Mouse (Mus musculus): ENCODE data around the gene Fcnb. TPM values are rescaled to one million over a fixed set of nuclear protein-coding genes. Genes with fewer than 3 reads are reported as not detected.

The Fcnb gene
- polyA plus RNA-seq, 1 experiment from 2014 or later = 4.1 TPM

DNA sequence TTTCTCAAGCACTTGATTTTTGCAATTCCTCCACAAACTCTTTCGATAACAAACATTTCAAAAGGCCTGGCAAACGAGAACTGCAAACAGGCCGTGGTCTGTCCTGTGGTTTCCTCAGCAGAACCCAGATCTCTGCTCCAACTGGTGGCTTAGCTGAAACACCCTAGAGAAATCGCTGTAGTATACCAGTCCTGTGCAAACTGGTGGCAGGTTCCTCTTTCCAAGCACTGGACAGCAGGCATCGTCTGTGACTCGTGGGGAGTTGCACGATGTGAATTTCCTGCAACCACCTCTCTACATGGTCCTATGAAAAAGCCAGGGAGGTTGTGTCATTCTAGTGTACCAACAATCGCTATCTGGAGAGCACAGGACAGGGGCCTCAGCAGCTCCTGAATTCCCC lies 7.4 kb upstream of the Fcnb start:
- ATAC-seq (replicated peaks; ENCODE audit: low FRiP score) = no peak

DNA sequence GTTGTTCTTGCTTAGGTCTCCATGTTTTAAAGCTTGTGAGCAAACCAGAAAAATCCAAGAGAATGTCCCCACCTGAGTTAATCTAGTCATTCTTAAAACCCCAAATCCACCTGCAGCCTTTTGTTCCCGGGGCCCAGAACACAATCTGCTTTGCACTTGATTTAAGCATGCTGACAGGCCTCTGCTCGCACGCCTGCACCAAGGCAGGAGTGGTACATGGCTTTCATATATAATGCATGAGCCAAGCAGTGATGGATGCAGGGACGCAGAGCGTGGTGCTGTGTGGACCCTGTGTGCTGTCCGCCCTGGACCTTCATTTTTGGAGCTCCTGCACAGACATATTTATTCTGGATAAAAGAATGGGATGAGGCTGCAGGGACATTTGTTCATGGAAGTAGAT lies 6.4 kb upstream of the Fcnb start:
- ATAC-seq (replicated peaks; ENCODE audit: low FRiP score) = no peak
- no peak overlapping the region for H3K4me2 ChIP-seq
- no peaks in the 10 kb centered on the region for H3K27me3 ChIP-seq (replicated peaks; ENCODE audit: control insufficient read depth, insufficient read depth, low read length)
- no peak overlapping the region for H3K4me3 ChIP-seq (ENCODE audit: low read depth, low read length)
- no peak overlapping the region for H3K9ac ChIP-seq (ENCODE audit: low read depth, low read length)
- WGBS = 82% methylated on average over 6 of the region's 6 CpGs
- H3K36me3 ChIP-seq (ENCODE audit: control insufficient read depth, insufficient read depth, low read length) = no peaks in the 10 kb centered on the region
- no peak overlapping the region for H3K27ac ChIP-seq (ENCODE audit: low read depth, low read length)
- DNase-seq (ENCODE audit: low spot score) = no peak
- 0 out of 2 replicates have a peak, but pooled peaks cover 2% of the 10 kb centered on the region for H3K4me1 ChIP-seq (replicated peaks; ENCODE audit: control insufficient read depth, insufficient read depth, low read length)
- no peaks in the 10 kb centered on the region for H3K9me3 ChIP-seq (ENCODE audit: control insufficient read depth, low read length)

More for the DNA sequence above, 7.4 kb upstream of the Fcnb start:
- 52% methylated on average over 8 of the region's 8 CpGs for WGBS
- Histone ChIP-seq H3K4me3 (ENCODE audit: low read depth, low read length) (no peak overlapping the region), H3K9ac (ENCODE audit: low read depth, low read length) (no peak overlapping the region), H3K27ac (ENCODE audit: low read depth, low read length) (no peak overlapping the region), H3K36me3 (ENCODE audit: control insufficient read depth, insufficient read depth, low read length) (no peaks in the 10 kb centered on the region), H3K9me3 (ENCODE audit: control insufficient read depth, low read length) (no peaks in the 10 kb centered on the region), H3K27me3 (replicated peaks; ENCODE audit: control insufficient read depth, insufficient read depth, low read length) (no peaks in the 10 kb centered on the region), H3K4me1 (replicated peaks; ENCODE audit: control insufficient read depth, insufficient read depth, low read length) (peaks cover 11% of the 10 kb centered on the region), H3K4me2 (no peak overlapping the region)
- no peak for DNase-seq (ENCODE audit: low spot score)

- H3K27me3 ChIP-seq (replicated peaks; ENCODE audit: control insufficient read depth, insufficient read depth, low read length) = no peaks in the 10 kb centered on the region
- no peaks in the 10 kb centered on the region for H3K36me3 ChIP-seq (ENCODE audit: control insufficient read depth, insufficient read depth, low read length)
- 63% methylated on average over 7 of the region's 7 CpGs for WGBS
- no peak overlapping the region for H3K4me2 ChIP-seq
- H3K4me1 ChIP-seq (replicated peaks; ENCODE audit: control insufficient read depth, insufficient read depth, low read length) = peaks cover 2% of the 10 kb centered on the region; the same call in 1 of the 2 replicates
- no peak overlapping the region for H3K9ac ChIP-seq (ENCODE audit: low read depth, low read length)
- H3K9me3 ChIP-seq (ENCODE audit: control insufficient read depth, low read length) = no peaks in the 10 kb centered on the region
- no peak overlapping the region for H3K4me3 ChIP-seq (ENCODE audit: low read depth, low read length)
- H3K27ac ChIP-seq (ENCODE audit: low read depth, low read length) = no peak overlapping the region
- DNase-seq (ENCODE audit: low spot score) = no peak
- no peak for ATAC-seq (replicated peaks; ENCODE audit: low FRiP score)
Measured at GRCm38 (mm10) chr2:28090299-28091008, 5.8 kb upstream of the Fcnb start.

- Histone ChIP-seq H3K9ac (ENCODE audit: low read depth, low read length) (no peak overlapping the region), H3K27ac (ENCODE audit: low read depth, low read length) (no peak overlapping the region), H3K36me3 (ENCODE audit: control insufficient read depth, insufficient read depth, low read length) (no peaks in the 10 kb centered on the region), H3K4me1 (replicated peaks; ENCODE audit: control insufficient read depth, insufficient read depth, low read length) (peaks cover 2% of the 10 kb centered on the region; the same call in 1 of the 2 replicates), H3K4me2 (no peak overlapping the region), H3K4me3 (ENCODE audit: low read depth, low read length) (no peak overlapping the region), H3K9me3 (ENCODE audit: control insufficient read depth, low read length) (no peaks in the 10 kb centered on the region), H3K27me3 (replicated peaks; ENCODE audit: control insufficient read depth, insufficient read depth, low read length) (no peaks in the 10 kb centered on the region)
- WGBS = 73% methylated on average over 5 of the region's 5 CpGs
- DNase-seq (ENCODE audit: low spot score) (no peak), ATAC-seq (replicated peaks; ENCODE audit: low FRiP score) (no peak)
Measured at GRCm38 (mm10) chr2:28089095-28089494, 4.4 kb upstream of the Fcnb start.

DNA sequence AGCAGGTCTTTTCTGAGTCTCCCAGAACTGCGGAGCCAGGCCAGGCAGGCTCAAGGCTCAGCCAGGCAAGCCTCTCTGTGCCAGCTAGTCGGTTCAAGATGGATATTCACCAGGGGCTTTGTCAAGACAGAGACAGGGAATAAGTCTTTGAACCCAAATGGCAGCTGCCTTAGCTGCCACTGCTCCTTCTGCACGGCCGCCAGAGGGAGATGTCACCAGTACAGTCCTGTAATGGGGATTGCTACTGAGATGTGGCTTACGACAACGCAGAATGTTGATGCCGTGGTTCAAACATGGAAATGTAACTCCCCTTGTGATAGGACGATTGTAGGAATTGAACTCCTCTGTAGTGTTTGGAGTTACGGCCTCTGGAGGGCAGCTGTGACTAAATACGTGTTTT lies 1.4 kb upstream of the Fcnb start:
- Histone ChIP-seq H3K4me2 (no peak overlapping the region), H3K27me3 (replicated peaks; ENCODE audit: control insufficient read depth, insufficient read depth, low read length) (no peaks in the 10 kb centered on the region), H3K36me3 (ENCODE audit: control insufficient read depth, insufficient read depth, low read length) (no peaks in the 10 kb centered on the region), H3K9me3 (ENCODE audit: control insufficient read depth, low read length) (no peaks in the 10 kb centered on the region), H3K9ac (ENCODE audit: low read depth, low read length) (no peak overlapping the region), H3K27ac (ENCODE audit: low read depth, low read length) (no peak overlapping the region), H3K4me3 (ENCODE audit: low read depth, low read length) (no peak overlapping the region), H3K4me1 (replicated peaks; ENCODE audit: control insufficient read depth, insufficient read depth, low read length) (no peaks in the 10 kb centered on the region; the same call in 1 of the 2 replicates)
- 75% methylated on average over 10 of the region's 10 CpGs for WGBS
- ATAC-seq (replicated peaks; ENCODE audit: low FRiP score) (no peak), DNase-seq (ENCODE audit: low spot score) (no peak)

- no peaks in the 10 kb centered on the region for H3K27me3 ChIP-seq (replicated peaks; ENCODE audit: control insufficient read depth, insufficient read depth, low read length)
- peak overlapping the region; percentile 60 for H3K27ac ChIP-seq (ENCODE audit: low read depth, low read length)
- ATAC-seq (replicated peaks; ENCODE audit: low FRiP score) = peak; percentile 84
- no peak for DNase-seq (ENCODE audit: low spot score)
- no peaks in the 10 kb centered on the region for H3K36me3 ChIP-seq (ENCODE audit: control insufficient read depth, insufficient read depth, low read length)
- 47% methylated on average over 7 of the region's 7 CpGs for WGBS
- no peak overlapping the region for H3K4me3 ChIP-seq (ENCODE audit: low read depth, low read length)
- 0 out of 2 replicates have a peak, but pooled peaks cover 6% of the 10 kb centered on the region for H3K4me1 ChIP-seq (replicated peaks; ENCODE audit: control insufficient read depth, insufficient read depth, low read length)
- H3K9ac ChIP-seq (ENCODE audit: low read depth, low read length) = no peak overlapping the region
- no peaks in the 10 kb centered on the region for H3K9me3 ChIP-seq (ENCODE audit: control insufficient read depth, low read length)
- no peak overlapping the region for H3K4me2 ChIP-seq
Measured at GRCm38 (mm10) chr2:28075616-28076187, 9.0 kb downstream of the Fcnb start.

GRCm38 (mm10) chr2:28068537-28068878 lies 16.2 kb downstream of the Fcnb start:
- Histone ChIP-seq H3K9ac (ENCODE audit: low read depth, low read length) (no peak overlapping the region), H3K36me3 (ENCODE audit: control insufficient read depth, insufficient read depth, low read length) (no peaks in the 10 kb centered on the region), H3K4me2 (no peak overlapping the region), H3K27ac (ENCODE audit: low read depth, low read length) (peak overlapping the region; percentile 40; the same call in 1 of the 2 replicates), H3K9me3 (ENCODE audit: control insufficient read depth, low read length) (no peaks in the 10 kb centered on the region), H3K4me3 (ENCODE audit: low read depth, low read length) (no peak overlapping the region), H3K4me1 (replicated peaks; ENCODE audit: control insufficient read depth, insufficient read depth, low read length) (peaks cover 11% of the 10 kb centered on the region), H3K27me3 (replicated peaks; ENCODE audit: control insufficient read depth, insufficient read depth, low read length) (no peaks in the 10 kb centered on the region)
- WGBS = 89% methylated on average over 9 of the region's 9 CpGs
- DNase-seq (ENCODE audit: low spot score) (no peak), ATAC-seq (replicated peaks; ENCODE audit: low FRiP score) (no peak)

GRCm38 (mm10) chr2:28067821-28068536 lies 16.7 kb downstream of the Fcnb start:
- Histone ChIP-seq H3K4me2 (no peak overlapping the region), H3K27me3 (replicated peaks; ENCODE audit: control insufficient read depth, insufficient read depth, low read length) (no peaks in the 10 kb centered on the region), H3K36me3 (ENCODE audit: control insufficient read depth, insufficient read depth, low read length) (no peaks in the 10 kb centered on the region), H3K9me3 (ENCODE audit: control insufficient read depth, low read length) (no peaks in the 10 kb centered on the region), H3K4me1 (replicated peaks; ENCODE audit: control insufficient read depth, insufficient read depth, low read length) (peaks cover 12% of the 10 kb centered on the region), H3K27ac (ENCODE audit: low read depth, low read length) (peak overlapping the region; percentile 40; the same call in 1 of the 2 replicates), H3K4me3 (ENCODE audit: low read depth, low read length) (no peak overlapping the region), H3K9ac (ENCODE audit: low read depth, low read length) (no peak overlapping the region)
- 93% methylated on average over 2 of the region's 2 CpGs for WGBS
- DNase-seq (ENCODE audit: low spot score) (no peak), ATAC-seq (replicated peaks; ENCODE audit: low FRiP score) (peak; percentile 73)
